Mouse (Mus musculus) limb, embryonic 15.5 days (tissue): ENCODE data around the gene Bfsp1. TPM values are rescaled to one million over a fixed set of nuclear protein-coding genes. Genes with fewer than 3 reads are reported as not detected.
A peak's percentile ranks its signal among the peaks of the same experiment; 100 is the strongest.

Source experiments
- ATAC-seq: fragments of 200-750 bp; cut with Nextera tagmentation; 2 replicates; pipeline ENCODE4 v1.8.0; 2017; ENCODE audit warnings: low read depth, moderate TSS enrichment; ENCODE audit not compliant: insufficient number of reproducible peaks, low FRiP score, low TSS enrichment
- H3K27ac ChIP-seq: fragments of 300-500 bp; sonication (generic); 2 replicates; pipeline ENCODE4 v1.5.1; 2015; ENCODE audit warnings: moderate library complexity, mild to moderate bottlenecking, inconsistent platforms
- H3K27me3 ChIP-seq: fragments of 300-500 bp; sonication (generic); 2 replicates; pipeline ENCODE4 v1.6.1; 2015; ENCODE audit warnings: inconsistent platforms
- H3K36me3 ChIP-seq: fragments of 300-500 bp; sonication (generic); 2 replicates; pipeline ENCODE4 v1.6.1; 2015; ENCODE audit warnings: inconsistent platforms
- H3K4me1 ChIP-seq: fragments of 300-500 bp; sonication (generic); 2 replicates; pipeline ENCODE4 v1.6.1; 2015; ENCODE audit warnings: inconsistent platforms
- H3K4me2 ChIP-seq: fragments of 300-500 bp; sonication (generic); 2 replicates; pipeline ENCODE4 v1.6.1; 2015; ENCODE audit warnings: mild to moderate bottlenecking, inconsistent platforms
- H3K4me3 ChIP-seq: fragments of 300-500 bp; sonication (generic); 2 replicates; pipeline ENCODE4 v1.5.1; 2015; ENCODE audit warnings: mild to moderate bottlenecking, inconsistent platforms
- H3K9ac ChIP-seq: fragments of 300-500 bp; sonication (generic); 2 replicates; pipeline ENCODE4 v1.6.1; 2015; ENCODE audit warnings: inconsistent platforms
- H3K9me3 ChIP-seq: fragments of 300-500 bp; sonication (generic); 2 replicates; pipeline ENCODE4 v1.6.1; 2016; ENCODE audit warnings: inconsistent platforms
- WGBS: fragments of 180-500 bp; shearing (Covaris S2); methylation state at CpG from one replicate; pipeline ENCODE4 v1.1.7; 2015; 5-methylcytosine and 5-hydroxymethylcytosine counted together
- polyA plus RNA-seq: library from polyadenylated mRNA; unstranded; fragments of >200 nt; fragmentation: Nextera tagmentation; extraction: Ambion mirVana; gene quantifications from 2 replicates; pipeline ENCODE4 v1.2.1, GENCODE M21; 2015

The Bfsp1 gene
- polyA plus RNA-seq, 1 experiment from 2014 or later, result 2.8 TPM

DNA sequence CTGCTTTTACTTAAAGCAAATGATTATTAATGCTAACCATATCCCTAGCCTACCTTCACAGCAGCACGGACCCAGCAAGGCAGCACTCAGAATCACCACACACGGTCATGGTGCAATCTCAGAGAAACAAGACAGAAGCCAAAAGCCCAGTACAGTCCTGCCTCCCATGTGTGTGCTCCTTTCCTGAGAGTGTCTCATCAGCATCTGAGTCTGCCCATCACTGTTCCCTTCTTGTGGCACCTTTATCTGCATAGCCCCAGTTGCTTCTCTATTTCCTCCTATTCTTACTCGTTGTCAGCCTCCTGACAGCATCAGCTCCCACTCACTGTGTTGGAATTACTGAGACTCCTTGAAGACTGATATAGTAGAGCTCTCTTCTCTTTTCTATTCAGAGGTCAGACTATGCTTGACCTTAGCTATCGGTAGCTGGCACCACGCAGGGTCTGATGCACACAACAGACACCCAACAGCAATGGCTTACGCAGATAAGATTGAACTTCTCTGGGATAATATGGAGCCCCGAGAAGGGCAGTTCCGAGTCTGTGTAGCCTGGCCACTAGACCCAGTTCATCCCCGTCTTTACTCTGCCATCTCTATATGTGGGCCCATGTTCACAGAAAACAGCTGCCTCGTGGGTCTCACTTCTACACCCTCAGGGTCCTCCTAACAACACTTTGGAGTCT is 19.8 kb upstream of the Bfsp1 start:
- ATAC-seq, result no peak
- WGBS, result 79% methylated on average over 10 of the region's 10 CpGs
- H3K4me2 ChIP-seq, result no peak overlapping the region

DNA sequence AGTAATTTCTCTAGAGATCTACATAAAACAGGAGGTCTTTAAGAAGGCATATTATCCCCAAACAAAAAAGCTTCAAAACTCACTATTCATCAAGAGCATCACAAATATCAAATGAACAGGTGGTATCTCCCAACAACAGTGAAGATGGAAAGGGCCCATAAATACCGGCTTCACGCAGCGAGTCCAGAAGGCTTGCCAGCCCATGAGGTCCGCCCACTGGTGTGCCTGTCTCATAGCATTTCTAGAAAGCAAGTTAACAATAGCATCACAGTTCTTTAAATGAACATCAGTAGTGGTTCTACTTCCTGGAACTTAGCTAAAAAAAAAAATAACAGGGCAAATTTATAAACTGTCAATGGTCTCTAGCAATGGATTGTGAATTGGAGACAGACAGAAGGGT is 19.0 kb upstream of the Bfsp1 start:
- 80% methylated on average over 4 of the region's 4 CpGs for WGBS
- H3K36me3 ChIP-seq, result no peaks in the 10 kb centered on the region
- H3K4me3 ChIP-seq, result no peak overlapping the region
- ATAC-seq, result no peak
- no peak overlapping the region for H3K9ac ChIP-seq
- H3K27ac ChIP-seq, result no peak overlapping the region
- no peaks in the 10 kb centered on the region for H3K27me3 ChIP-seq
- H3K4me2 ChIP-seq, result no peak overlapping the region
- H3K9me3 ChIP-seq, result no peaks in the 10 kb centered on the region
- H3K4me1 ChIP-seq, result no peaks in the 10 kb centered on the region

More for the DNA sequence above, 19.8 kb upstream of the Bfsp1 start:
- no peaks in the 10 kb centered on the region for H3K9me3 ChIP-seq
- no peaks in the 10 kb centered on the region for H3K36me3 ChIP-seq
- H3K4me3 ChIP-seq, result no peak overlapping the region
- H3K9ac ChIP-seq, result no peak overlapping the region
- H3K4me1 ChIP-seq, result no peaks in the 10 kb centered on the region
- no peaks in the 10 kb centered on the region for H3K27me3 ChIP-seq
- H3K27ac ChIP-seq, result no peak overlapping the region

DNA sequence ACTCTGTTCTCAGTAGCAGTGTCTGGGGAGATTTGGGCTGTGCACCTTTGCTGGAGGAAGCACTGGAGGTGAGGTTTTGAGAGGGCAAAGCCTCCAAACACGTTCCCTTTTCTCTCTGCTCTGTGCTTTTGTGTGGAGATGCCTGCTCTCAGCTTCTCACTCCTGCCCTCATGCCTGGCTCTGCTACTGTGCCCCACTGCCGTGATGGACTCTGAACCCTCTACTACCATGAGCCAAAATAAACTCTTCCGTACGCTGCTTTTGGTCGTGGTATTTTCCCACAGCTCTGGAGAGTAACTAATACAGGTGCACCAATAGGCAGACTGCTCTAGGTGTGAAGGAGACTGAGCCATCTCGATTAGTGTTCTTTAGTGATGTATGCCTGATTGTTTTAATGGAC is 16.3 kb upstream of the Bfsp1 start:
- Histone ChIP-seq H3K9me3 (no peaks in the 10 kb centered on the region), H3K4me1 (no peaks in the 10 kb centered on the region), H3K27me3 (no peaks in the 10 kb centered on the region), H3K4me2 (no peak overlapping the region), H3K4me3 (no peak overlapping the region), H3K9ac (no peak overlapping the region), H3K27ac (no peak overlapping the region), H3K36me3 (no peaks in the 10 kb centered on the region)
- ATAC-seq, result no peak
- WGBS, result 84% methylated on average over 6 of the region's 6 CpGs

DNA sequence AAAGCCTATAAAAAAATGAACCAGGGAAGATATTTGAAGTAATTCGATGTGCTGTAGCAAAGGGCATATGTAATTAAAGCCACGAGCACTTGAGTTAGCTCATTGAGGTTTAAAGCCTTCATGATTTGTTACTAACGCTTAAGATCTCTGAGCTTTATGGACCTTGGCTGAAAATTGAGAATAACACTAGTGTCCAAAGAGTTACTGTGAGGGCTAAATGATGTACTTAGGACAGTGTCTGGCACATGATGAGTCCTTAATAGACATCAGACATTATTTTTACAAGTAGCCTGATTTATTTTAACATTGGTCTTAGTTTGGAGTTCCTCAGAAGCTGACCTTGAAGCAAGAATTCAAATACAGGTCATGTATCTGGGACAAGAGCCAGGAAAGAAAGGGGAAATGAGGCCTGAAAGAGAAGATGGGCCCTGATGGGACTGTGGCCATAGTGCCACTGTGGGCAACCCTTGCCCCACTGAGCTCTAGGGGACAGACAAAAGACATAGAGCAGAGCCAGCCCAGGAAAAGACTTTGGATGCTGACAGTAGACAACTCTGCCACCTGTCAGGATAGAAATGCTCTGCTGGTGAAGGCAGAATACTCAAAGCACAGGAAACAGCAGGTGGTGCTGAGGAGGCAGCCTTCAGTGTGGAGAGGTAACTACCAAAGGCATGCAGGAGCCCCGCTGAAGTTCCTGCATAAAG is 14.1 kb upstream of the Bfsp1 start:
- Histone ChIP-seq H3K36me3 (no peaks in the 10 kb centered on the region), H3K27me3 (no peaks in the 10 kb centered on the region), H3K4me3 (no peak overlapping the region), H3K9me3 (no peaks in the 10 kb centered on the region), H3K27ac (no peak overlapping the region), H3K9ac (no peak overlapping the region), H3K4me2 (no peak overlapping the region), H3K4me1 (no peaks in the 10 kb centered on the region)
- no peak for ATAC-seq
- WGBS, result 52% methylated on average over 4 of the region's 4 CpGs

DNA sequence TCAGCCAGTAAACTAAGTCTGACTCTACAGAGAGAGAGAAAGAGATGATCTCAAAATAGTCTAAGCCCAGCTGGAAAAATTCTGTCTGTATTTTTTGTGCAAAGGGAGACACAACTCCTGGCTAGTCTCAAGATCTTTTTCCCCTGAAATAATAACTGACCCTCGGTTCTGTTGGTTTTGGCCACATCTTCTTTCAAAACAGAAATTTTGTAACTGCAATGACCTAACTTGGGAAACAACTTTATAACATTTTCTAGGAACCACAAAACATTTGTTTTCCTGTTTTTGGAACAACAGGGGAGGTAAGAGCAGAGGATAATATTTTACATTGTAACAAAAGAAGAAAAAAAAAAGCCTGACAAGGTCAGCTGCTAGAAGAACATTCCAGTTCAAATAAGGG is 13.1 kb upstream of the Bfsp1 start:
- WGBS, result 57% methylated on average over 1 of the region's 1 CpGs
- Histone ChIP-seq H3K4me1 (no peaks in the 10 kb centered on the region), H3K27ac (no peak overlapping the region), H3K9ac (no peak overlapping the region), H3K4me3 (no peak overlapping the region), H3K9me3 (no peaks in the 10 kb centered on the region), H3K27me3 (no peaks in the 10 kb centered on the region), H3K4me2 (no peak overlapping the region), H3K36me3 (no peaks in the 10 kb centered on the region)
- no peak for ATAC-seq

DNA sequence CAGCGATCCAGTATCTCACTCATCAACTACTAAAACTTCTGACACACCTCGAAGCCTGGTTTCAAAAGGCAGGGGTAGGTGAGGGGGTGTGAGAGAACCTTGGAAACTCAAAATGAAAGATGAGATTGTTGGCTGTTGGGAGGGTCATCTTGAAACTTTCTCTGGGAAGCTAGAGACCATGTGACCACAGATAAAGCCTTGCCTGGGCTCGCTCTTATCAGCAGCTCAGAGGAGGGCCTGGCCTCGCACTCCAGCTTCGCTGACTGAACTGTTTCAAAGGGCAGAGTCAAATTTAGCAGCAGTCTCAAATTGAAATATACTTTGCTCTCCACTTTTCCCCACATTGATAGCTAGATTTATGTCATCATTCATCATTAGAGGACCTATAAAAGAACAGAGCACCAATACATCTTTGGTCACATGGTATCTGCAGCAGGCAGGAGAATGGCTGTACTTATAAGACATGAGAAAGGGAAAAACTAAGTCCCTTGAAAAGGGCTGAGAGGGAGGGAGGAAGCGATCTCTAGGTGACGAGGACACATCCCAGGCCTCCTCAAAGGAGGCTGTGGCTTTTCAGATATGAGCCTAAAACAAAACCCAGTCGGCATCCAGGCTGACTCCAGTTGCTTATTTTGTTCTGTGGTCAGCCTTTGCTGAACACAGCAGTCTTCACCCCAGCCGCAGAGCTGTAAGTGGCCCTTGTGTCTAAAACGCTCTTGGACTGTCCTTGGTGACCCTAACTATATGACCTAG is 8.1 kb upstream of the Bfsp1 start:
- Histone ChIP-seq H3K36me3 (no peaks in the 10 kb centered on the region), H3K4me1 (peaks cover 6% of the 10 kb centered on the region; the same call in 1 of the 2 replicates), H3K4me2 (no peak overlapping the region), H3K27me3 (no peaks in the 10 kb centered on the region), H3K9me3 (no peaks in the 10 kb centered on the region), H3K4me3 (no peak overlapping the region), H3K27ac (0 out of 2 replicates have a peak overlapping the region, but pooled peaks have one; percentile 17), H3K9ac (no peak overlapping the region)
- ATAC-seq, result no peak
- 51% methylated on average over 10 of the region's 10 CpGs for WGBS

DNA sequence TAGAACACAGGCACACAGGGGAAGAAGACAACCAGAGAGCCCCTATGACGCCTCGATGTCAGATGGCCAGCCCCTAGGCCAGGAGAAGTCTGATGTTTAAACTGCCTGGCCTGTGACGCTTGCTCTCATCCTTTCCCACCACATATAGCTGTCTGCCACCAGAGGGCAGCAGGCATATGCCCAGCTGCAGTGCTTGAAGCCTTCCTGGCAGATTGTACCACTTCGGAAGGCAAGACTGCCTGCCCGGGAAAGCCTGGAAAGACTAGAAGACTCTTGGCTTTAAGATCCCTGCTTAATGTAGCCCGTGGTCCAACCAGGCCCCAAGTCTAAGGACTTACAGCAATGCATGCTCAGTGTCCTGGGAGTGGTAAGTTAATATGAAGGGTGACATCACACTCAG is 4.4 kb upstream of the Bfsp1 start:
- 3% methylated on average over 6 of the region's 6 CpGs for WGBS
- Histone ChIP-seq H3K9ac (no peak overlapping the region), H3K4me1 (peaks cover 15% of the 10 kb centered on the region), H3K27ac (peak overlapping the region; percentile 43; the same call in 1 of the 2 replicates), H3K4me2 (0 out of 2 replicates have a peak overlapping the region, but pooled peaks have one; percentile 20), H3K27me3 (no peaks in the 10 kb centered on the region), H3K4me3 (no peak overlapping the region), H3K36me3 (no peaks in the 10 kb centered on the region), H3K9me3 (no peaks in the 10 kb centered on the region)
- peak; percentile 62; the same call in 1 of the 2 replicates for ATAC-seq

DNA sequence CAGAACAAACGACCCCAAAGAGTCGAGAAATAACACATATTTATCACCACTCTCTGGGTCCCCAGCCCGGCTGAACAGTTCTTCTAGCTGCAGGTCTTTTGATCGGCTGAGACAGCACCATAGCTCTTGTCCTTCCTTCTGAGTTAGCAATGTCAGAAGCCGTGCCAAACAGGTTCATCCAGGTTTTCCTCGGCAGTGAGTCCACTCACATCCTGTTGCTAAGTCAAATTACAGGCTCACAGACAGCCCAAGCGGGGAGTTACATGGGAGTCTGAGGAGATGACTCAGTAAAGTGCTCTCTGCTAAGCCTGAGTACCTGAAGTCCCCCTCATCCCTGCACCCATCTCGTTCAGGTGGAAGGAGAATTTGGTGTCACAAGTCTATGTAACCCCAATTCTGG is 1.6 kb upstream of the Bfsp1 start:
- WGBS, result 59% methylated on average over 8 of the region's 8 CpGs
- H3K9ac ChIP-seq, result no peak overlapping the region
- H3K4me3 ChIP-seq, result no peak overlapping the region

DNA sequence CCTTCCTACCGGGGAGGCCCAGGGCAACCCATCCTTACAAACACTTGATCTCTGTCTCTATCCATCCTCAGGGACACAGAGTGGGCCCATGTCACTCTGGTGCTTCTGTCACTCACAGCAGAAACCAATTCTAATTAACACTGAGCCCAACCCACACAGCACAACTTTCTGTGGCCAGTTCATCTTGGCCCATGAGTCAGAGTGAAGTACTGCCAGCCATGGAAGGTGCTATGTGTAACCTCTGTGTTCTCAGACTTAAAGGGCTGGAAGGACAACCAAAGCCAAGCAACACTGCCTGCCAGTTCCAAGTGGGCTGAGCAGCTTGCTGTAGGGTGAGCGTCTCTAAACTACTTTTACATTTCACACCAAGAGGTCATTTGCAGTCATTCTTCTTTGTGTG is 3.8 kb downstream of the Bfsp1 start:
- Histone ChIP-seq H3K4me1 (peaks cover 10% of the 10 kb centered on the region), H3K9me3 (no peaks in the 10 kb centered on the region), H3K4me2 (no peak overlapping the region), H3K27me3 (no peaks in the 10 kb centered on the region), H3K9ac (no peak overlapping the region), H3K36me3 (no peaks in the 10 kb centered on the region), H3K4me3 (no peak overlapping the region), H3K27ac (no peak overlapping the region)
- 79% methylated on average over 2 of the region's 2 CpGs for WGBS
- no peak for ATAC-seq

More for the DNA sequence above, 1.6 kb upstream of the Bfsp1 start:
- ATAC-seq, result no peak
- Histone ChIP-seq H3K9me3 (no peaks in the 10 kb centered on the region), H3K4me1 (peaks cover 16% of the 10 kb centered on the region), H3K4me2 (no peak overlapping the region), H3K36me3 (no peaks in the 10 kb centered on the region), H3K27me3 (no peaks in the 10 kb centered on the region), H3K27ac (no peak overlapping the region)

DNA sequence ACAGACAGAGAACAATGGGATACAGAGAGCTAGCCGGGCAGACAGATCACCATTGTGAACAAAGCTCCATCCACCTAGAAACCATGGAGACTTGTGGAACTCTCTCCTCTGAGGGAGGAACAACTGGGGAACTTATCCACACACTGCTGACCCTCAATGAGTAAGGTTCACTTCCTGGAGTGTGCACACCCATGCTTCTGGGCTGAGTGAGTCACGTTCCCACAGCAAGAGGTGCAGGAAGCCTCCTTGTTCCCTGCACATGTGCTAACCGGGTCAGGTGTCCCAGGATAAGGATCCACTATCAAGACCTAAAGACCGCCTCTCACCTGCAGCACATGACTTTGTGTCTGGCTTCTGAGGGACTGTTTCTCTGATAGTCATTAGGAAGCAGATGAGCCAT is 9.5 kb downstream of the Bfsp1 start:
- Histone ChIP-seq H3K36me3 (no peaks in the 10 kb centered on the region), H3K4me1 (no peaks in the 10 kb centered on the region), H3K4me3 (no peak overlapping the region), H3K9me3 (no peaks in the 10 kb centered on the region), H3K27ac (no peak overlapping the region), H3K27me3 (no peaks in the 10 kb centered on the region), H3K4me2 (no peak overlapping the region), H3K9ac (no peak overlapping the region)
- WGBS, result 82% methylated on average over 4 of the region's 4 CpGs
- no peak for ATAC-seq

DNA sequence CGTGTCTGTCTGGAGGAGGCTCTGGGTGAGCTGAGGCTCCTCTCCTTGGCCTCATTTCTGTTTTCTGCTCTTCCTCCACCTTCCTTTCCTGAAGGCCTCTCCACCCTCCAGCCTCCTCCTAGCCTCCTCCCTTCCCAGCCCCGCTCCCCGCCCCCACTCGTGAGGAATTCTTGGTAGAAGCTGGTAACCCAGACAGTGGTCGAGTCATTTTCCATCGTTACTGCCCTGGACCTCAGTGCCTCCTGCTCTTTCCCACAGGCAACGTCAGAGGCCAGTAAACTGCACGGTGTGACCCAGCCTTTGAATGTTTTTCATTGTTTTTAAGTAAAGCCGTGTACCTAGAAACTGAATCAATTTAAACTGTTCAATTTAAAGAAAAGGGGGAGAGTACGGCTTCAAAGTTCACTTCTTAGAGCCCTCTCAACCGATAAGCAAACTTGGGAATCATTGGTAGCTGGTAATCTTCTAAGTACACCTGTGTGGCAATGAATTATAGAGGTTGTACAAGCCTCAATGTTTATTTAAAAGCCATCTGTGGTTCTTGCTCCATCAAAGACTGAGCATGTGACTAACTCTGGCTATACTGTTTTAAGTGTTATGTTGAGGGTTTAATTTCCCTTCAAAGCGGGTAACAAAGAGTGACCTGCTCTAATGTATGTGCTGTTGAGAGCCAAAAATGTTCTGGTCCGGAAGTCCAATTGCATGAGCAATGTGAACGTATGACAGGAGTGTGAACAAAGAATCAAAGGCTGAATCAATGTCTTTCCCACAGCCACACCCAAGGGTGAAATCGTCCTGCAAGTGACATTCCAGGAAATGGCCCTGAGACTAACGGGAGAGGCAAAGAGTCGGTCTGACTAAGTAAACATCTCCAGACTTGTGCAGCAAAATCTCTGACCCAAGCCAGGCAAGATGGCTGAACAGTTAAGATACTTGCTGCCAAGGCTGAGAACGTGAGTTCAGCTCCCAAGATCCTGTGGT is 10.4 kb downstream of the Bfsp1 start:
- Histone ChIP-seq H3K4me2 (no peak overlapping the region), H3K36me3 (no peaks in the 10 kb centered on the region), H3K4me3 (no peak overlapping the region), H3K27me3 (no peaks in the 10 kb centered on the region), H3K27ac (no peak overlapping the region), H3K9ac (no peak overlapping the region), H3K9me3 (no peaks in the 10 kb centered on the region), H3K4me1 (no peaks in the 10 kb centered on the region)
- WGBS, result 44% methylated on average over 18 of the region's 18 CpGs
- no peak for ATAC-seq
